Mouse (Mus musculus) erythroblast, embryonic 14.5 days (primary cell): ENCODE results near the gene Myh13.

Experiments used
- GATA1 ChIP-seq: IDR thresholded peaks from 2 replicates; pipeline ENCODE4 v1.6.1; 2012; ENCODE audit warnings: low read length, inconsistent platforms, mixed read lengths
- TAL1 ChIP-seq: IDR thresholded peaks from 3 replicates; pipeline ENCODE4 v1.6.1; 2012; ENCODE audit warnings: low read length, inconsistent platforms, mixed read lengths

GRCm38 (mm10) chr11:67390679-67391384, 69.4 kb downstream of the Myh13 start:
- no peak for TF ChIP-seq GATA1
- TF ChIP-seq TAL1, result no peak
